Mouse (Mus musculus) thymus, adult 18-20 months (tissue): Measurements from ENCODE around the gene Kxd1.

ENCODE experiments used
- DNase-seq, 2 experiments: peaks; one replicate each; pipeline ENCODE4 v3.0.0; 2022; ENCODE audit warnings: mixed read lengths in 2 of 2

Kxd1 gene

DNA sequence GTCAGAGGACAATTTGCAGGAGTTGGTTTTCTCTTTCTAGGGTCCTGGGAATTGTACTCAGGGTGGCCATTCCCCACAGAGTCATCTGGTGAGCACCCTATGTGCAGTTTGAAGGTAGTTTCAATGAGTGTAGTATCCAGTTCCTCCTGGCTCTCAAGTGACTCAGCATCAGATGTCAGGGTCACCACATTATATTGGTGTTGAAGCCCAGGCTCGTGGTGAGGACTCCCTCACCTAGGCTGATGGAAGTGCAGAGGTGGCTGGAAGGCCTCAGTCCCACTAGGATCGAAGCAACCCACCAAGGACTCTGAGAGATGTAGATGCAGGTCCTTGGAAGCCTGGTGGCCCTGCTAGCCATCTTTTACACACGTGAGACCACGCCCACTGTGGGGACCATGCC is 18.7 kb upstream of the Kxd1 start:
- no peak for DNase-seq

GRCm38 (mm10) chr8:70544200-70544687 is 16.5 kb upstream of the Kxd1 start:
- no peak for DNase-seq

- DNase-seq = no peak
Measured at GRCm38 (mm10) chr8:70541081-70541480, 13.3 kb upstream of the Kxd1 start.

GRCm38 (mm10) chr8:70540507-70541071 is 12.8 kb upstream of the Kxd1 start:
- DNase-seq = no peak

DNA sequence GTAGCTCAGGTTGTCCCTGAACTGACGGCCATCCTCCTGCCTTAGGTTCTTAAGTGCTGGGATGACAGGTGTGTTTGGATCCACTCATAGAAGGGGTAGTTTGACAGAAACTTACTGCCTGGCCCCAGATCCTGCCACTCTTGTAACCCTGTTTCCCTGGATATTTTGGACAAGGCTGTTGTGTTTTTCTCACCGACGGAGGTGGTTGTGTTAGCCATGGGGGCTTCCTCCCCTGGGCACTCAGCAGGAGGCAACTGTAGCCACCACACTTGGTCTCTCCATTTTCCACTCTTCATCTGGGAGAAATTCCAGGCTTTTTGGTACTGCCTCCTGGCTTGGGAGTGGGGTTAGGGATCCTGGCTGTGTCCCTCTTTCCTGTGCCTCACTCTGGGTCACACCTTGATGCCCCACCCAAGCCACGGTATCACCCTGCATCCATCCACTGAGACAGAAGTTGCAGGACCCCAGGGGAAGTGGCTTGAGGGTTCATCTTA is 12.3 kb upstream of the Kxd1 start:
- DNase-seq = no peak

- DNase-seq = peak; percentile 99
Measured at GRCm38 (mm10) chr8:70539077-70539813, 11.5 kb upstream of the Kxd1 start, which contains the start of gene Ell. TSS of gene Ell (plus strand) at chr8:70539457.

DNA sequence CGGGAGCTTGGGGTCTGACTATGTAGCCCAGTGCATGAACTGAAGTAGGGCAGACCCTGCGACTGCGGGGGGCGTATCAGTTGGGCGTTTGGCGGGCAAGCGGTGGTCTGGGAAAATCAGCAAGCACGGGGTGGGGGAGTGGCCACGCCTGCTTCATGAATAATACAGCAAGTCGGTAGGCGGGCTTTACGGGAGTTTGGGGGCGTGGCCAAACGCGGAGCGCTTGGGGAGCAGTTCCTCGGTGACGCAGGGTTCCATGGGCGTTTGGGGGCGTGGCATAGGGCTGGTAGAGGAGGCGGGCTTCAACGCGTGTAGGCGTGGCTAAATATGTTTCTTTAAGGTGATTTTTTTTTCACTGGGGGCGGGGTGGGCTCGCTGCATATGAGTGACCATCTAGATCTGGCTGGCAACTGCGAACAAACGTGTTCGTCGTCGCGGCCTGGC is 10.9 kb upstream of the Kxd1 start:
- DNase-seq = peak; percentile 98 to 99

DNA sequence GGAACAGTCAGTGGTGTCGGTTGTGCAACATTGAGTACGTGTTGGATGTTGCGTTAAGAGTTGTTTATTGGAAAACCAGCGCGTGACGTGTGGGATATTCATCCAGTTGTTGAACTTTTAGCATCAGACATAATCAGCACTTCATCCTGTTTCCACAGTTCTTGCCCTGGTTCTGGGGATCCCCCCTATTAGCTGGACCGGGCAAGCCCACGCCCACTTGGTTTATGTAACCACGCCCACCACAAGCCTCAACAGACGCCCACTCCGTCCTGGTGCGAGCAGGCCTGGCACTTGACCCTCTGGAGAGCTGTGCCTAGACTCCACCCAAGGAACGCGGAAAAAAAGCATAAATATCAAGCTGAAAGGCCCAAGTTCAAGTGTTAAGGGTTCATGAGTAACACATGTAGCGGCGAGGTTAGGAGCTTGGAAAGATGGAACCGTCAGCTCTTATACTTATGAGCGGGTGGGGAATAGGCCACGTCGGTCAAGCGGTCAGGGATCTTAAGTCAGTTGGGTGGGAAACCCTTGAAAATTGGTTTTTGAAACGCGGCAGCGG is 10.3 kb upstream of the Kxd1 start:
- peak in 1 of 2 experiments; percentile 64 for DNase-seq

DNA sequence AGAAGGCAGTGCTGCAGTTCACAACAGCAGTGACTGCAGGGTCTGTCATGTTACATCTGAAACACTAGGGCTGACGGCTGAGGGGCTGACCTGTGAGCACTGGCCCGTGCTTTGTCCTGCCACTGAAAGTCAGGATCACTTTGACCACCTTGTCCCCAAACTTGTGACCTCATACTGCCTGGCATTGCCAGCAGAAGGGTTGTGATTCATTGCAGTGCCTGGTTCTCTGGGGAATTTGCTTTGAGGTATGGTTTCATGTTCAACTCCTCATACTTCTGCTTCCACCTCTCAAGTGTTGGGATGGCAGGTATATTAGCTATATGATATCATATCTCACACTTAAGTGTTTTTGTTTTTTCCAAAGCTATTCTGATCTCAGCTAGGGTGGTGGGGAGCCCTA is 7.9 kb upstream of the Kxd1 start:
- no peak for DNase-seq

DNA sequence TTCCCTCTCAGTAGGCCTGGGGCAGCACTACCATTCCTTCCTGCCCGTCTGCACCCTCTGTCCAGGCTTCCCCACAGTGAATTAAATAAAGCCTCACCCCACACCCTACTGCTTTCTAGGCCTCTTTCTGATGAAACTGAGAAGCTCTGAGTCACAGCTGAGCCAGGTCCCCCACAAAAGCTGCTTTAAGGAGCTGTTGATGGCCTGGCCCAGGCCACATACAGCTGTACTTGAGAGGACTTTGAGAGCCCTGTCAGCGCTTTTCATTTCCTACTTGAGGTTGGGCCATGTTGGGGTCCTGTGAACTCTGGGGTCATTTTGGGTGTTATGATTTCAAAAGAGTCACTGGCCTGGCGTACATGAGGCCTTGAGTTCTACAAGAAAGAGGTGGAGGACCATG is 7.5 kb upstream of the Kxd1 start:
- no peak for DNase-seq

- DNase-seq = no peak
Measured at GRCm38 (mm10) chr8:70534281-70534680, 6.5 kb upstream of the Kxd1 start.

DNA sequence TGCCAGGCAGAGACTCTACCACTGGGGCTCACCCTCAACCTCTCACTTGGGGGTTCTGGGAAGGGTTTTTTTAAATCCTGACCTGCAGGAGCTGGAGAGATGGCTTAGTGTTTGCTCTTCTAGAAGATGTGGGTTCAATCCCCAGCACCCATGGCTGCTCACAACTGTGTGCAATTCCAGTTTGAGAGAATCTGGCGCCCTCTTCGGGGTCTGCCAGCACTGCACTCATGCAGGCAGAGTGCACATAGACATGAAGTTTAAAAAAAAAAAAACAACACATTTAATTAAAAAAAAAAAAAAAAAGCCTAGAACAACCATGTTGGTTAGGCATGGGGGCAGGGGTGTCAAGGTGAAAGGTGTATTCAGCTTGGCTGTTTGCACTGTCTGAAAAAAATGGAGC is 2.6 kb upstream of the Kxd1 start:
- DNase-seq = no peak

GRCm38 (mm10) chr8:70529741-70530161 is 2.0 kb upstream of the Kxd1 start:
- no peak for DNase-seq

GRCm38 (mm10) chr8:70529299-70529698 is 1.5 kb upstream of the Kxd1 start:
- no peak for DNase-seq

- DNase-seq = no peak
Measured at GRCm38 (mm10) chr8:70528182-70528797, 534 bp upstream of the Kxd1 start.

- no peak for DNase-seq
Measured at GRCm38 (mm10) chr8:70527111-70527511, 645 bp downstream of the Kxd1 start.

DNA sequence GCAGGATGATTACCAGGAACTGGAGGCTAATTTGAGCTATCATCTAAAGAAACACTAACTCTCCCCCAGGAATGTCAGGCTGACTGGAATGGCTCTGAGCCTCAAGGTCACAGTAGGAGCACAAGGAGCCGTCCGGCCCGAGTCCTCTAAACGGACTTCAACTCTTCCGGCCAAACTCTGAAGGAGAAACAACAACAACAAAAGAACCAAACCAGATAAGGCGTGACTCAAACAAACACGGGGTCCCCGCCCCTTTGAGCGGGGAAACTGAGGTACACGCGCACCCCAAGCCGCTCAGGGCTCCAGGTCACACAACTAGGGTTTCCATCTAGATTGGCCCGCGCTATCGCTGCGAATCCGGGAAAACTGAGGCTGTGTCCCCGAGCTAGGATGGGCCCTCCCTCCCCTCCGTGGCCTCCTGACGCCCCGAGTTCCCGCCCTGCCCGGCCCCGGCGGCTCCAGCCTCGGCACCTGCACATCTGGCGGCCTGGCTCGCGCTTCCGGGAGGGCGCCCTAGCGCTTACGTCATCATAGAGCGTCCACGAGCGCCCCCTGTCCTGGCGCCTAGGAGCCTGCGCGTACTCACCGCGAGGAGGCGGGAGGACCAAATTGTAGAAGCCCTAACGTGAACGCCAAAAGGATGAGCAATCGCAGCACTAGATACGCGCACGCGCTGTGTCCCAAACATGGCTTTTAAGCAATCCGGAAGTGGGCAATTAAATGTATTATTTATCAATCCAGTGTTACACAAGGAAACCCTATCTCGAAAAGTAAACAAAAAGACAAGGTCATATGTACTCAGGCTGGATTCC is 5.0 kb downstream of the Kxd1 start:
- peak; percentile 92 to 95 for DNase-seq

DNA sequence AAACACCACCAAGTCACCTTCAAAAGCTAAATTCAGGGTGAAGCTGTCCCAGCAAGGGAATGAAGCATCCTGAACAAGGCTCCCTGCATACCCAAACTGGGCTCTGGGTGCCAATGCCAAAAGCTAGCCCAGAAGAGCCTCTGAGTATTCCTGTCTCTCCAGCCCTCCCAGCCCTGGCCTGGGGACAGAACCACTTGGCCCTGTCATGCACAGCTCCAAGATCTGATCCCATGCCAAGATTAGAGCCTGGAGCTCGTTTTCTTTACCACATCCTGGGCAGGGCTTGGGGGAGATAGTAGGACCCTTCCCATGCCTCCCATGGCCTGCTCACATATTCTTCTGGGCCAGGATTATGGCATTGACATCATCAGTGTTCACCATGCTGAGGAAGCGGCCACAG is 8.2 kb downstream of the Kxd1 start:
- no peak for DNase-seq

DNA sequence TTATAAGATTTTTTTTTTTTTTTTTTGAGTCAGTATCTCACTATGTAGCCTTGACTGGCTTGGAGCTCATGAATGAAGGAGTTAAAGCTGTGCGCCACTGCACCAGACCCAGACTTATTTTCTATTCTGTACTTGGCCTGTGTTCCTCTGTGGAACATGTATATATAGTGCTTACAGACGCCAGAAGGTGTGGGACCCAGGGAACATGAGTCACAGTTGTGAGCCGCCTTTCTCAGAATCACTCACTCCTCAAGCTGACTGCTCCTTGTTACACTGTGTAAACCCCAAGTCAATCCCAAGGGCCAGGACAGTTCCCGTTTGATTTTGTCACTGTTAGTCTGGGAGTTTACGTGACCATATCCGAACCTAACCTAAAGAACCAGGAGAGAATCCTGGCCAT is 8.7 kb downstream of the Kxd1 start:
- DNase-seq = no peak

DNA sequence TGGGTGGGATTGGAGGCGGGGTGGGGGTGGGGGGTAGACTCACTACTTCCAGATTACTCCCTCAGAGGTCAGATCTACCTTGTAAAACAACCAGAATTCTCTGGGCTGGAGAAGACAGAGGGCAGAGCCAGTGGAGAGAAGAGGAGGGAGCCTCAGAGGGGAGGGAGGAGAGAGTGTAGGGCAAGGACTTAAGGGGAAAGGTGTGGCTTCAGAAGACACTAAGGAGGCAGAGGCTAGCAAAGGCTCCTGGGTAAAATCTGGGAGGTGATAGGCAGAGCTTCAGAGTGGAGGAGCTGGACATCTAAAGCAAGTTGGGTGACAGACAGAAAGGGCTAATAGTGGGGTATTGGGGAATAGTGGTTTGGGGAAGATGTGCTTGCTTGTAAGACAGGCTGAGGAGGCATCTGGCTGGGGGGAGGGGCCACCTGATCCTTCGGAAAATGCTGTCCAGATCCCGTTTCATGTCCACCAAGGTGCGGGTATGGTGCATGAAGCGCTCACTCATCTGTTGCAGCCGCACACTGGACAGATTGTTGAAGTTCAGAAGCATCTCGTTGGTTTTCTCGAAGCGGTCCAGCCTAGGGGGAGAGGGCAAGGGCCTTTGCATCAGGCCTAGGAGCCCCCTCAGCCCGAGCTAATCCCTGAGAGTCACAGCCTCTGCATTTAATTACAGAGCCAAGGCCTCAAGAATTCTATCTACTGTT is 9.7 kb downstream of the Kxd1 start:
- DNase-seq = no peak

GRCm38 (mm10) chr8:70513441-70513840 is 14.3 kb downstream of the Kxd1 start:
- no peak for DNase-seq
